Comparison of ENCODE assay signal across 8 mouse cellular contexts in the genomic region with DNA sequence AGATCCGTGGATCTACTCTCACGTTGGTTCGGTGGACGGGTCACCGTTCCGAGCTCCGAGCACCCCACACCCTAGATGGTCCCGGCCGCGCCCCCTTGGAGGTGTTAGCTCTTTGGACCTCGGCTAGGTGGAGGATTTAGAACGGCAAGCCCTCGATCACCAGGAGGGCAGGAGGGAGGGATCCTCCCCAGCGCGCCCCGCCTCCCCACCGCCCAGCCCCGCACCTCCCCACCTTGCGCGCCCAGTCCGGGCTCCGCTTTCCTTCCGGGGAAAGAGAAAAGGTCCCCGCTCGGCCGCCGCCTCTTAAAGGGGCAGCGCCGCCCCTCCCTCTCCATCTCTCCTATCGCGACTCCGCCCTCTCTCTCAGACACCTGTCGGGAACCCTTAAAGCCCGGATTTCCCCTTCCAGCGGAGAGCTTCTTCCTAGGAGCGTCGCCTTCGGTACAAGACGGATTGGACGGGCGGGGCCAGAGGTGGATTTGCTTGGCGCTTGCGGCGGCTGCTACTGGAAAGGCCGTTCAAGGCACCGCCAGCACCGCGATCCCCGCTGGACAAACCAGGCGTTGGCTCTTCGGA. TPM values are rescaled to one million over a fixed set of nuclear protein-coding genes. Genes with fewer than 3 reads are reported as not detected.
DNase-seq lines count a peak whose midpoint lies in the region; ATAC-seq and TF ChIP-seq lines count a peak whose summit lies in the region.

A gene (minus strand): TSS at position 266 of the 576 bp plus-strand sequence.

- peak within 1 kb of the TSS; percentile 66 for H3K27ac ChIP-seq in cerebellum, adult 2 months (ENCODE audit: insufficient read depth, low read length)
- peak within 1 kb of the TSS; percentile 89 for H3K27ac ChIP-seq in hindbrain, embryonic 13.5 days
- H3K27ac ChIP-seq in lung, embryonic 16.5 days (ENCODE audit: low read length): peak within 1 kb of the TSS; percentile 94

- TF ChIP-seq CTCF in cerebellum, adult 2 months (IDR thresholded peaks at IDR 0.05; ENCODE audit: borderline replicate concordance, insufficient read depth, low read depth, low read length): no peak

- peaks cover 27% of the 10 kb centered on the region for H3K4me1 ChIP-seq in cerebellum, adult 2 months (ENCODE audit: control insufficient read depth, insufficient read depth, low read length)
- peaks cover 40% of the 10 kb centered on the region for H3K4me1 ChIP-seq in hindbrain, embryonic 13.5 days (replicated peaks)
- H3K4me1 ChIP-seq in lung, embryonic 16.5 days (replicated peaks; ENCODE audit: control insufficient read depth, insufficient read depth, low read length): peaks cover 71% of the 10 kb centered on the region

- peak; percentile 47; the same call in 1 of the 2 replicates for TF ChIP-seq POLR2A in cerebellum, adult 2 months (IDR thresholded peaks at IDR 0.05; ENCODE audit: borderline replicate concordance, insufficient read depth, low read length)

- H3K9ac ChIP-seq in hindbrain, embryonic 13.5 days: peak within 1 kb of the TSS; percentile 80
- H3K9ac ChIP-seq in lung, embryonic 16.5 days (ENCODE audit: low read length): peak within 1 kb of the TSS; percentile 77

- peak within 1 kb of the TSS; percentile 72 for H3K4me3 ChIP-seq in cerebellum, adult 2 months (replicated peaks; ENCODE audit: insufficient read depth, low read depth, low read length)
- peak within 1 kb of the TSS; percentile 72 for H3K4me3 ChIP-seq in hindbrain, embryonic 13.5 days
- peak within 1 kb of the TSS; percentile 68 for H3K4me3 ChIP-seq in lung, embryonic 16.5 days (ENCODE audit: low read length)

- WGBS in cerebellum, adult 2 months: 1% methylated on average over 45 of the region's 51 CpGs
- 0% methylated on average over 49 of the region's 51 CpGs for WGBS in hindbrain, embryonic 13.5 days
- WGBS in lung, embryonic 16.5 days: under 1% methylated on average over 51 of the region's 51 CpGs

- peak; percentile 90 for DNase-seq in Muller cell, postnatal 12 days (ENCODE audit: inconsistent ontology term)
- peak; percentile 87 for DNase-seq in cerebellum, adult 2 months
- DNase-seq in frontal cortex, adult 2 months (ENCODE audit: extremely low spot score in 1 of 2, low spot score in 1 of 2): peak in 1 of 2 experiments; percentile 59
- DNase-seq in layer of hippocampus, postnatal 10 days (ENCODE audit: low spot score in 2 of 2): peak; percentile 47 to 54
- peak; percentile 74 for DNase-seq in retina, embryonic 14.5 days (ENCODE audit: low spot score)
- DNase-seq in yolk sac, embryonic 10.5 days (ENCODE audit: low spot score): peak; percentile 93

- peak within 1 kb of the TSS; percentile 84 for H3K4me2 ChIP-seq in hindbrain, embryonic 13.5 days
- H3K4me2 ChIP-seq in lung, embryonic 16.5 days (ENCODE audit: low read depth, low read length): peak within 1 kb of the TSS; percentile 77

- ATAC-seq in hindbrain, embryonic 13.5 days (ENCODE audit: low FRiP score): peak; percentile 76
- peak; percentile 81 for ATAC-seq in lung, embryonic 16.5 days (ENCODE audit: low read depth)

- no peaks in the 10 kb centered on the region for H3K36me3 ChIP-seq in hindbrain, embryonic 13.5 days
- H3K36me3 ChIP-seq in lung, embryonic 16.5 days (ENCODE audit: control insufficient read depth, insufficient read depth, low read length): no peaks in the 10 kb centered on the region

- no peaks in the 10 kb centered on the region for H3K27me3 ChIP-seq in cerebellum, adult 2 months (ENCODE audit: control insufficient read depth, insufficient read depth, low read length)
- peaks cover 70% of the 10 kb centered on the region for H3K27me3 ChIP-seq in hindbrain, embryonic 13.5 days
- H3K27me3 ChIP-seq in lung, embryonic 16.5 days (ENCODE audit: control insufficient read depth, insufficient read depth, low read depth, low read length): peaks cover 14% of the 10 kb centered on the region

- H3K9me3 ChIP-seq in hindbrain, embryonic 13.5 days: no peaks in the 10 kb centered on the region
- no peaks in the 10 kb centered on the region for H3K9me3 ChIP-seq in lung, embryonic 16.5 days (ENCODE audit: control insufficient read depth, low read length)

RNA-seq across cellular contexts. Expression of the gene that starts here (rescaled TPM):
- 49.4 and 55.5 TPM in 2 replicates for polyA plus RNA-seq in cerebellum, adult 2 months (2012; rRNA removed)
- polyA plus RNA-seq in frontal cortex, adult 2 months (2012; rRNA removed): 12.7 and 14.0 TPM in 2 replicates
- polyA plus RNA-seq in hindbrain, embryonic 13.5 days (2015; fragmentation: Nextera tagmentation; extraction: Ambion mirVana): 10.3 and 11.4 TPM in 2 replicates
- total RNA-seq in layer of hippocampus, postnatal 10 days (2021): 10 to 100 TPM; 16.4 to 18.9 TPM
- polyA plus RNA-seq in lung, embryonic 16.5 days (2015; fragmentation: Nextera tagmentation; extraction: Ambion mirVana): 23.3 and 25.8 TPM in 2 replicates
